8 mouse cellular contexts compared by ENCODE assay signal in genomic region chr19:10979184-10980168, GRCm38 (mm10). TPM values are rescaled to one million over a fixed set of nuclear protein-coding genes. Genes with fewer than 3 reads are reported as not detected.
DNase-seq lines count a peak whose midpoint lies in the region; ATAC-seq and TF ChIP-seq lines count a peak whose summit lies in the region.

No protein-coding gene starts in this region.

- peak overlapping the region; percentile 43 for H3K4me2 ChIP-seq in heart, embryonic 14.5 days (ENCODE audit: low read length)
- peak overlapping the region; percentile 37 for H3K4me2 ChIP-seq in kidney, postnatal 0 days (ENCODE audit: low read length)
- peak overlapping the region; percentile 13 for H3K4me2 ChIP-seq in liver, embryonic 11.5 days

- H3K9me3 ChIP-seq in forebrain, embryonic 10.5 days: no peaks in the 10 kb centered on the region
- no peaks in the 10 kb centered on the region for H3K9me3 ChIP-seq in heart, embryonic 14.5 days (ENCODE audit: control insufficient read depth, low read length)
- H3K9me3 ChIP-seq in kidney, postnatal 0 days (replicated peaks; ENCODE audit: low read length): no peaks in the 10 kb centered on the region
- no peaks in the 10 kb centered on the region for H3K9me3 ChIP-seq in liver, embryonic 11.5 days (ENCODE audit: control insufficient read depth, low read length)

- 14% methylated on average over 18 of the region's 18 CpGs for WGBS in forebrain, embryonic 10.5 days
- 11% methylated on average over 18 of the region's 18 CpGs for WGBS in heart, embryonic 14.5 days
- 13% methylated on average over 18 of the region's 18 CpGs for WGBS in kidney, postnatal 0 days
- 8% methylated on average over 18 of the region's 18 CpGs for WGBS in liver, embryonic 11.5 days

- no peaks in the 10 kb centered on the region for H3K36me3 ChIP-seq in forebrain, embryonic 10.5 days (replicated peaks)
- H3K36me3 ChIP-seq in heart, embryonic 14.5 days (ENCODE audit: control insufficient read depth, insufficient read depth, low read length): no peaks in the 10 kb centered on the region
- no peaks in the 10 kb centered on the region for H3K36me3 ChIP-seq in kidney, postnatal 0 days (ENCODE audit: insufficient read depth, low read length)
- no peaks in the 10 kb centered on the region for H3K36me3 ChIP-seq in liver, embryonic 11.5 days (ENCODE audit: control insufficient read depth, insufficient read depth, low read length)

- DNase-seq in CD4-positive helper T cell, adult 2 months (ENCODE audit: low read depth, low spot score): peak; percentile 90
- peak; percentile 80 for DNase-seq in brain, adult 2 months (ENCODE audit: low read depth, low spot score)
- peak; percentile 76 for DNase-seq in forebrain, embryonic 10.5 days (ENCODE audit: extremely low spot score, low spot score)
- peak; percentile 82 for DNase-seq in kidney, postnatal 0 days (ENCODE audit: low spot score)
- DNase-seq in liver, embryonic 11.5 days (ENCODE audit: low spot score): peak; percentile 73
- peak; percentile 90 to 94 for DNase-seq in spleen, postnatal 36 days (ENCODE audit: low spot score in 2 of 2)

- H3K4me1 ChIP-seq in forebrain, embryonic 10.5 days: peaks cover 10% of the 10 kb centered on the region
- peaks cover 0 to 3% of the 10 kb centered on the region in 2 experiments; a peak in 3 of 4 replicates for H3K4me1 ChIP-seq in heart, embryonic 14.5 days (ENCODE audit: control insufficient read depth in 2 of 2, insufficient read depth in 2 of 2, low read length in 2 of 2)
- H3K4me1 ChIP-seq in kidney, postnatal 0 days (replicated peaks; ENCODE audit: insufficient read depth, low read length): no peaks in the 10 kb centered on the region
- H3K4me1 ChIP-seq in liver, embryonic 11.5 days (replicated peaks; ENCODE audit: control insufficient read depth, insufficient read depth, low read length): no peaks in the 10 kb centered on the region

- TF ChIP-seq CTCF in kidney, postnatal 0 days (IDR thresholded peaks at IDR 0.05; ENCODE audit: low read depth): peak; percentile 82

- ATAC-seq in heart, embryonic 14.5 days (ENCODE audit: insufficient number of reproducible peaks, insufficient read depth, low FRiP score, low read depth): peak; percentile 19; the same call in 1 of the 2 replicates
- ATAC-seq in kidney, postnatal 0 days (replicated peaks; ENCODE audit: low FRiP score, low read depth): peak; percentile 31; the same call in 1 of the 2 replicates
- ATAC-seq in liver, embryonic 11.5 days (replicated peaks; ENCODE audit: low FRiP score): peak; percentile 61
- peak; percentile 89 for ATAC-seq in monocyte, adult 5-6 weeks (replicated peaks; ENCODE audit: insufficient number of reproducible peaks, low FRiP score, low TSS enrichment, poor library complexity, severe bottlenecking)

- 0 out of 2 replicates have a peak, but pooled peaks cover 7% of the 10 kb centered on the region for H3K27me3 ChIP-seq in forebrain, embryonic 10.5 days (ENCODE audit: poor library complexity, severe bottlenecking)
- H3K27me3 ChIP-seq in heart, embryonic 14.5 days (ENCODE audit: control insufficient read depth, insufficient read depth, low read length): no peaks in the 10 kb centered on the region
- H3K27me3 ChIP-seq in kidney, postnatal 0 days (ENCODE audit: insufficient read depth, low read length): no peaks in the 10 kb centered on the region
- H3K27me3 ChIP-seq in liver, embryonic 11.5 days (replicated peaks; ENCODE audit: control insufficient read depth, insufficient read depth, low read length): no peaks in the 10 kb centered on the region

- peak overlapping the region; percentile 51 for H3K27ac ChIP-seq in forebrain, embryonic 10.5 days
- no peak overlapping the region for H3K27ac ChIP-seq in heart, embryonic 14.5 days (replicated peaks in 1 of 2; ENCODE audit: control insufficient read depth in 1 of 2, insufficient read depth in 1 of 2, low read depth in 2 of 2, low read length in 2 of 2)
- no peak overlapping the region for H3K27ac ChIP-seq in kidney, postnatal 0 days
- no peak overlapping the region for H3K27ac ChIP-seq in liver, embryonic 11.5 days (ENCODE audit: low read depth, low read length)

- H3K4me3 ChIP-seq in forebrain, embryonic 10.5 days: peak overlapping the region; percentile 13; the same call in 1 of the 2 replicates
- no peak overlapping the region for H3K4me3 ChIP-seq in heart, embryonic 14.5 days (ENCODE audit: control insufficient read depth in 1 of 2, insufficient read depth in 1 of 2, low read depth in 1 of 2, low read length in 2 of 2)
- H3K4me3 ChIP-seq in kidney, postnatal 0 days (replicated peaks; ENCODE audit: low read depth, low read length): no peak overlapping the region
- peak overlapping the region; percentile 15; the same call in 1 of the 2 replicates for H3K4me3 ChIP-seq in liver, embryonic 11.5 days (ENCODE audit: low read depth, low read length)

- no peak overlapping the region for H3K9ac ChIP-seq in heart, embryonic 14.5 days (ENCODE audit: low read length)
- H3K9ac ChIP-seq in kidney, postnatal 0 days (ENCODE audit: low read depth, low read length): no peak overlapping the region
- no peak overlapping the region for H3K9ac ChIP-seq in liver, embryonic 11.5 days (ENCODE audit: low read depth, low read length)

RNA-seq across cellular contexts. Expression of gene Ms4a10, which starts 5.0 kb away (rescaled TPM):
- not detected in 2 replicates for polyA plus RNA-seq in forebrain, embryonic 10.5 days (2016; fragmentation: Nextera tagmentation; extraction: Ambion mirVana)
- not detected in 2 replicates for polyA plus RNA-seq in heart, embryonic 14.5 days (2014; fragmentation: Nextera tagmentation; extraction: Ambion mirVana)
- 0.22 and 0.45 TPM in 2 replicates for polyA plus RNA-seq in kidney, postnatal 0 days (2015; fragmentation: Nextera tagmentation; extraction: Ambion mirVana)
- polyA plus RNA-seq in liver, embryonic 11.5 days (2014; fragmentation: Nextera tagmentation; extraction: Ambion mirVana): not detected in 2 replicates
- total RNA-seq in monocyte, adult 5-6 weeks (2017): not detected in 3 replicates

RNA-seq across cellular contexts. Expression of gene Ms4a15, which starts 13.6 kb away (rescaled TPM):
- 0.11 TPM in 1 of 2 replicates, not detected in the other for polyA plus RNA-seq in forebrain, embryonic 10.5 days (2016; fragmentation: Nextera tagmentation; extraction: Ambion mirVana)
- polyA plus RNA-seq in heart, embryonic 14.5 days (2014; fragmentation: Nextera tagmentation; extraction: Ambion mirVana): 0.15 TPM in 1 of 2 replicates, not detected in the other
- not detected in 2 replicates for polyA plus RNA-seq in kidney, postnatal 0 days (2015; fragmentation: Nextera tagmentation; extraction: Ambion mirVana)
- not detected in 2 replicates for polyA plus RNA-seq in liver, embryonic 11.5 days (2014; fragmentation: Nextera tagmentation; extraction: Ambion mirVana)
- total RNA-seq in monocyte, adult 5-6 weeks (2017): 0.67 to 2.7 TPM in 2 of 3 replicates, not detected in the other

RNA-seq across cellular contexts. Expression of gene Ccdc86, which starts 30.4 kb away (rescaled TPM):
- 45.0 and 46.0 TPM in 2 replicates for polyA plus RNA-seq in forebrain, embryonic 10.5 days (2016; fragmentation: Nextera tagmentation; extraction: Ambion mirVana)
- 12.9 and 14.7 TPM in 2 replicates for polyA plus RNA-seq in heart, embryonic 14.5 days (2014; fragmentation: Nextera tagmentation; extraction: Ambion mirVana)
- 22.9 and 23.2 TPM in 2 replicates for polyA plus RNA-seq in kidney, postnatal 0 days (2015; fragmentation: Nextera tagmentation; extraction: Ambion mirVana)
- 46.0 TPM in 2 replicates for polyA plus RNA-seq in liver, embryonic 11.5 days (2014; fragmentation: Nextera tagmentation; extraction: Ambion mirVana)
- total RNA-seq in monocyte, adult 5-6 weeks (2017): 15.3 to 26.6 TPM (median 16.1 TPM) in 3 replicates

RNA-seq across cellular contexts. Expression of gene Ms4a18, which starts 38.4 kb away (rescaled TPM):
- not detected in 2 replicates for polyA plus RNA-seq in forebrain, embryonic 10.5 days (2016; fragmentation: Nextera tagmentation; extraction: Ambion mirVana)
- polyA plus RNA-seq in heart, embryonic 14.5 days (2014; fragmentation: Nextera tagmentation; extraction: Ambion mirVana): not detected in 2 replicates
- polyA plus RNA-seq in kidney, postnatal 0 days (2015; fragmentation: Nextera tagmentation; extraction: Ambion mirVana): not detected in 2 replicates
- polyA plus RNA-seq in liver, embryonic 11.5 days (2014; fragmentation: Nextera tagmentation; extraction: Ambion mirVana): not detected in 2 replicates
- total RNA-seq in monocyte, adult 5-6 weeks (2017): not detected in 3 replicates

RNA-seq across cellular contexts. Expression of gene Ptgdr2, which starts 42.5 kb away (rescaled TPM):
- polyA plus RNA-seq in forebrain, embryonic 10.5 days (2016; fragmentation: Nextera tagmentation; extraction: Ambion mirVana): 0.06 and 0.09 TPM in 2 replicates
- 0.07 and 0.22 TPM in 2 replicates for polyA plus RNA-seq in heart, embryonic 14.5 days (2014; fragmentation: Nextera tagmentation; extraction: Ambion mirVana)
- polyA plus RNA-seq in kidney, postnatal 0 days (2015; fragmentation: Nextera tagmentation; extraction: Ambion mirVana): not detected in 2 replicates
- polyA plus RNA-seq in liver, embryonic 11.5 days (2014; fragmentation: Nextera tagmentation; extraction: Ambion mirVana): not detected in 2 replicates
- total RNA-seq in monocyte, adult 5-6 weeks (2017): 0.75 to 1.6 TPM in 2 of 3 replicates, not detected in the other

Comparison
In these comparisons a context has a peak if more than half of its experiments do, and no peak if none do; other contexts are left out.
1. H3K4me3 ChIP-seq: peak in forebrain, embryonic 10.5 days (single experiment) and liver, embryonic 11.5 days (single experiment); none in heart, embryonic 14.5 days (0 of 2) and kidney, postnatal 0 days (single experiment).
2. ATAC-seq: peak in every context shown above with its lines; median percentile 89 in monocyte, adult 5-6 weeks; 61 in liver, embryonic 11.5 days; 31 in kidney, postnatal 0 days; 19 in heart, embryonic 14.5 days.
3. Peak in every context shown above with its lines, with median percentiles within 50 percentile points of each other: DNase-seq and H3K4me2 ChIP-seq.